ENCODE assay signal across 2 mouse cellular contexts in the genomic region with DNA sequence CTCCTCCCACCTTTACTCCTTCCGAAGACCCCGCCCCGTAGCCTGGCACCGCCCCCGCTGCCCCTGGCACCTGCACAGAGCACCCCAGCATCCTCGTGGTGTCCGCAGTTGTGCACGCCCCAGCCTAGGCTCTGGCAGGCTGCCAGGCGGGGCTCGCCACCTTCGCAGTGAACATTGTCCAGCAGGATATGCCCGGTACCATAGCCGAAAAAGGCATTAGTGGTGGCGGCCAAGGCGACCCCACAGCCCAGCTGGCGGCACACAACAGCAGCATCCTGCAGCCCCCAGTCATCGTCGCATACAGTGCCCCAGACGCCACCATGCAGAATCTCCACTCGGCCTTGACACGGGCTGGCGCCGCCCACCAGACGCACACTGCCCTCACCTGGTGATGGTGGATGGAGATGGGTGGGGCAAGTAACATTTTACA.
TF ChIP-seq lines count a peak whose summit lies in the region.

No protein-coding gene starts in this region.

TF ChIP-seq in CH12.LX, 34 proteins besides CTCF, POLR2A, EP300 and RAD21:
- TF ChIP-seq MYC (IDR thresholded peaks at IDR 0.05; ENCODE audit: low read depth, low read length) = no peak
- no peak for TF ChIP-seq TBP (conservative IDR thresholded peaks at IDR 0.05; ENCODE audit: low read depth, low read length)
- no peak for TF ChIP-seq TCF12 (IDR thresholded peaks at IDR 0.05; ENCODE audit: low read depth, low read length)
- no peak for TF ChIP-seq ZMIZ1 (IDR thresholded peaks at IDR 0.05; ENCODE audit: low read depth, low read length)
- TF ChIP-seq MAX (IDR thresholded peaks at IDR 0.05; ENCODE audit: low read length) = no peak
- no peak for TF ChIP-seq BHLHE40 (IDR thresholded peaks at IDR 0.05; ENCODE audit: low read depth, low read length)
- TF ChIP-seq JUN (IDR thresholded peaks at IDR 0.05; ENCODE audit: insufficient read depth, low read depth, low read length) = no peak
- no peak for TF ChIP-seq NELFE (IDR thresholded peaks at IDR 0.05; ENCODE audit: low read depth, low read length)
- no peak for TF ChIP-seq KAT2A (IDR thresholded peaks at IDR 0.05; ENCODE audit: insufficient replicate concordance, low read length)
- no peak for TF ChIP-seq MAFK (IDR thresholded peaks at IDR 0.05; ENCODE audit: insufficient replicate concordance, low read length)
- TF ChIP-seq USF1 (IDR thresholded peaks at IDR 0.05; ENCODE audit: low read depth, low read length) = no peak
- no peak for TF ChIP-seq GABPA (IDR thresholded peaks at IDR 0.05; ENCODE audit: insufficient replicate concordance, low read depth, low read length)
- no peak for TF ChIP-seq E2F4 (IDR thresholded peaks at IDR 0.05; ENCODE audit: insufficient replicate concordance, low read depth, low read length)

TF ChIP-seq in ES-E14, 5 proteins besides CTCF, POLR2A, EP300 and RAD21:
- TF ChIP-seq ZC3H11A (IDR thresholded peaks at IDR 0.05; ENCODE audit: borderline replicate concordance, low read depth, low read length) = no peak
- no peak for TF ChIP-seq ZNF384 (IDR thresholded peaks at IDR 0.05; ENCODE audit: low read depth, low read length)
- no peak for TF ChIP-seq HCFC1 (IDR thresholded peaks at IDR 0.05; ENCODE audit: borderline replicate concordance, insufficient read depth, low read length)
- no peak for TF ChIP-seq MAFK (IDR thresholded peaks at IDR 0.05; ENCODE audit: insufficient read depth, low read depth, low read length)
- no peak for TF ChIP-seq CHD2 (IDR thresholded peaks at IDR 0.05; ENCODE audit: low read depth, low read length)
